Mouse (Mus musculus) CH12.LX (cell line): Measurements from ENCODE around the gene Clasrp.

Experiments used
- CTCF ChIP-seq, 2 experiments: IDR thresholded peaks in 1 of 2; conservative IDR thresholded peaks in 1 of 2; 2 replicates each; pipeline ENCODE4 v1.5.1; 2011 to 2012; ENCODE audit warnings: low read depth in 2 of 2, low read length in 2 of 2, improper control_type of control experiment in 1 of 2, inconsistent platforms in 1 of 2, mild to moderate bottlenecking in 1 of 2, moderate library complexity in 1 of 2
- IRF4 ChIP-seq: IDR thresholded peaks from 2 replicates; pipeline ENCODE4 v1.6.1; 2014; ENCODE audit warnings: low read depth, mild to moderate bottlenecking, inconsistent platforms, low read length, improper control_type of control experiment

GRCm38 (mm10) chr7:19603055-19603454 is 1.2 kb downstream of the Clasrp start:
- no peak for TF ChIP-seq CTCF (conservative IDR thresholded peaks at IDR 0.05 in 1 of 2, IDR thresholded peaks at IDR 0.05 in 1 of 2; ENCODE audit: low read depth in 2 of 2, low read length in 2 of 2)
- TF ChIP-seq IRF4: no peak
